Mouse (Mus musculus) left cerebral cortex, postnatal 4 days (tissue): ENCODE measurements at regions not wholly inside any gene's neighbourhood (a gene's known extent, or its start where the extent isn't known, plus 50 kb on each side); places are given as distances from the start of the nearest gene placed in this dataset.

ENCODE experiments used
- DNase-seq: peaks from one replicate; pipeline ENCODE4 v3.0.0-alpha.2; 2022
- intact Hi-C: fragments of 180-260 bp; cut with DNase I; formaldehyde crosslinking; loops from one replicate; pipeline ENCODE4 v1.15.1; 2025

DNA sequence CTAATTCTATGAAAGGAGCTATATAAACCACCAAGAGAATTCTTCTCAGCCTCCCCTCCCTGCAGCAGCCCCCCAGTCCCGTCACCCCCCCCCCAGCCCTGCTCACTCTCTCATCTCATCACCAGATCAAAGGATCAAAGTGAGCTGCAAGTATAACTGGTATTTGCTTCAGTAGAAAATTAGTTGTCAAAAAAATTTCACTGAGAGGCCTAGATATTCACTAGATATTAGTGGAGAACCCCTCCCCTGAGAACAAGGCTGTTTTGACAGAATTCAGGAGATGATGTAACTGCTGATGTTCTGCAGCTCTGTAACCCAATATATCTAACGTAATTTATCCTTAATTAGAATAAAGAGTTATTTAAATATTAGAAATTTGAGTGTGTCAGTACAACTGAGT lies 124.2 kb upstream of the Slitrk2 start:
- intact Hi-C loops, result no loop called here
- DNase-seq, result no peak

DNA sequence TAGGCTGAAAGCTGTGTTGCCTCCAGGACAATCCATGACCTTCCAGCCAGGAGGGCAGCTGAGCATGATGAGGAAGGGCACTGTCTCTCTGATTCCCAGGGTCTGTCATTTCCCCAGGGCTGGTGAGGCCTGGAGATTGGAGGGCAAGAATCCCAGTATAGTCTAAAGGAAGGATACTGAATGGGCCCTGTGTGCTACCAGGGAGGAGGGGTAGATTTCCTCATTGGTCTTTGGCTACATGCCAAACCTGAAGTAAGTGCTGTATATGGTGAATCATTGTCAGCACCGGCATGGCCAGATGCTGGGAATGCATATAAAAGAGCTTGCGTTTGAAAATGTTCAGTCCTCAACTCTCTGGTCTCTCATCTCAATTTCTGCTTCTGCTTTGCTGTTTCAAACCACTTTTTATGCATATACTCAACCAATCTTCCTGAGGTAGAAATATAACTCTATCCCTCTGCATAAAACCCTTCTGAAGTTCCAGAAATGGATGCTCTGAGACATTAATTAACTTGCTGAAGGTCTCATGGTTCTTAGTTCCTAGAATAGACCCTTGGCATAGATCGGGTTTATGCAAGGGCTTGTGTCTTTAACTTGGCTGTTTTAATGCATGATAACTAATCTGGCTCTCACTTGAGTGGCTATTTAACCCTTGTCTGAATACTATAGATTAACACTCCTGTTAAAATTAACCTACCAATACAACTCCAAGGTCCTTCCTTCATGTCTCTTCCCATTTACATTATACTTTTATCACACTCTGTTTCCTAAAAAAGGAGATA lies 122.1 kb upstream of the Slitrk2 start:
- intact Hi-C loops, result no loop called here
- DNase-seq, result no peak

DNA sequence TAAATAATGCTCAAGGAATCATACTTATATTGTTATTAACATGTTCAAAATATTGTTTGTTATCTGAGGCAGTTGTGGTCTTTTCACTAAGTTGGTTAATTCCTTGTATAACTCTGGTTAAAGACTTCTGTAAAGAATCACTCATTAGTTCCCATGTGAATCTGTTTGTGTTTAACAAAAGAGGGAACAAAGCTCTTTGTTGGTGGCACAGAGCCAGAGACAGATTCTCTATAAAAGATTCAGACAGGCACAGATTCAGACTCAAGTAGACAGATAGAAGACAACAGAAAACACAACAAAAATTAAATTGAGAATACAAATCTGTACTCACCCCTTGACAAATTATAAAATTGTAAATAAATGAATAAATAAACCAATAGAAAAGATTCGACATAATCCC lies 120.2 kb upstream of the Slitrk2 start:
- intact Hi-C loops, result no loop called here

DNA sequence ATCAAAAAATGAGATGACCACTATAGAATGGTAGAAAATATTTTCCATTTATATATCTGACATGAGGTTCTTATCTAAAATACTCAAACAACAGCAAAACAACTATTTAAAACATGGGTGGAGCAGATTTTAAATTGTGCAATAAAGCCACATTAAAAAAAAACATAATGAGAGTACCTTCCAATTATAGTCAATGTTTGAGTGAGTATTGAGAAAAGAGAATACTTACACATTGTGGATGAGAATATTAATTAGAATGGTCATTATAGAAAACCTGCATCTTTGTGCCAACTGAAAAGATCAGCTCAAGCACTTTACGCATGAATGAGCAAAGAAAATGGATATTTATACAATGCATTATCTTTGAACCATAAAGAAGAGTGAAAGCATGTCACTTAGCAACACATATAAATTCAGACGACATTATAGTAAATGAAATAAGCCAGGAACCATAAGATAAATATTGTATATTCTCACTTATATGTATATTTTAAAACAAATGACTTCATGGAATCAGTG lies 105.1 kb upstream of the Slitrk2 start:
- DNase-seq, result no peak
- intact Hi-C loops, result no loop called here

More for the DNA sequence above, 120.2 kb upstream of the Slitrk2 start:
- no peak for DNase-seq

DNA sequence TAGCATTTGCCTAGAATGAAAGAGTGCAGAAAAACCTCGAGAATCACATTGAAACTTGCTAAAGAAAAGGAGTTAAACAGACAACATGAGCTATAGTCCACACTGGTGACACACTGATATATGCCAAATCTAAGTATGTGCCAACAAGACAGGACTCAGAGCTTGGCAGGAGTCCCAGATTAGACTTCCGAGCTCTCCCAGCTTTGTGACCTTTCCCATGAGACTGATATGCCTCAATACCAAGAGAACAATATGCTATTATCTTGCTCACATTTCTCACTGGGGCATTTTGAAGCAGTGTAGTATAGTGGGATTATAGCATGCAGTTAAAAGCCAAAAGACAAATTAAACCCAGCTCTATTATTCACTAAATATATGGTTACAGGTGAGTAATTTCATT lies 94.6 kb upstream of the Slitrk2 start:
- peak; percentile 9 for DNase-seq

More for the DNA sequence above, 94.6 kb upstream of the Slitrk2 start:
- intact Hi-C loops, result no loop called here
